Mouse (Mus musculus) kidney, embryonic 14.5 days (tissue): ENCODE results near the gene Grk6. TPM values are rescaled to one million over a fixed set of nuclear protein-coding genes. Genes with fewer than 3 reads are reported as not detected.

Experiments
- ATAC-seq: fragments of 200-750 bp; cut with Nextera tagmentation; 2 replicates; pipeline ENCODE4 v1.8.0; 2017; ENCODE audit warnings: moderate number of reproducible peaks, mild to moderate bottlenecking, moderate TSS enrichment, moderate library complexity; ENCODE audit not compliant: low FRiP score, low TSS enrichment
- H3K27ac ChIP-seq: fragments of 300-500 bp; sonication (generic); 2 replicates; pipeline ENCODE4 v1.5.1; 2014; ENCODE audit warnings: low read depth, mild to moderate bottlenecking, low read length, moderate library complexity, mixed read lengths
- H3K27me3 ChIP-seq: fragments of 300-500 bp; sonication (generic); 2 replicates; pipeline ENCODE4 v1.6.1; 2014; ENCODE audit warnings: mild to moderate bottlenecking, low read length; ENCODE audit not compliant: control insufficient read depth, insufficient read depth
- H3K36me3 ChIP-seq: fragments of 300-500 bp; sonication (generic); 2 replicates; pipeline ENCODE4 v1.6.1; 2014; ENCODE audit warnings: low read length, mixed read lengths; ENCODE audit not compliant: control insufficient read depth, insufficient read depth
- H3K4me1 ChIP-seq: fragments of 300-500 bp; sonication (generic); 2 replicates; pipeline ENCODE4 v1.6.1; 2014; ENCODE audit warnings: low read length, mixed read lengths; ENCODE audit not compliant: control insufficient read depth, insufficient read depth
- H3K4me2 ChIP-seq: fragments of 300-500 bp; sonication (generic); replicated peaks from 2 replicates; pipeline ENCODE4 v1.6.1; 2014; ENCODE audit warnings: low read depth, mild to moderate bottlenecking, low read length
- H3K4me3 ChIP-seq: fragments of 300-500 bp; sonication (generic); 2 replicates; pipeline ENCODE4 v1.5.1; 2014; ENCODE audit warnings: mild to moderate bottlenecking, low read length
- H3K9ac ChIP-seq: fragments of 300-500 bp; sonication (generic); 2 replicates; pipeline ENCODE4 v1.6.1; 2014; ENCODE audit warnings: low read depth, mild to moderate bottlenecking, low read length, moderate library complexity
- H3K9me3 ChIP-seq: fragments of 300-500 bp; sonication (generic); 2 replicates; pipeline ENCODE4 v1.6.1; 2016; ENCODE audit warnings: low read length; ENCODE audit not compliant: control insufficient read depth
- WGBS: fragments of 180-500 bp; shearing (Covaris S2); extraction: QIAGEN DNeasy Blood & Tissue Kit; methylation state at CpG from one replicate; pipeline ENCODE4 v1.1.7; 2014; 5-methylcytosine and 5-hydroxymethylcytosine counted together
- polyA plus RNA-seq: library from polyadenylated mRNA; unstranded; fragments of >200 nt; fragmentation: Nextera tagmentation; extraction: Ambion mirVana; gene quantifications from 2 replicates; pipeline ENCODE4 v1.2.1, GENCODE M21; 2014

The Grk6 gene
- polyA plus RNA-seq, 1 experiment from 2014 or later, result 59.3 TPM

GRCm38 (mm10) chr13:55450511-55450980, 5.7 kb downstream of the Grk6 start:
- Histone ChIP-seq H3K4me2 (no peak overlapping the region), H3K4me3 (no peak overlapping the region), H3K27ac (no peak overlapping the region), H3K9ac (no peak overlapping the region), H3K4me1 (peaks cover 18% of the 10 kb centered on the region), H3K9me3 (no peaks in the 10 kb centered on the region), H3K27me3 (no peaks in the 10 kb centered on the region), H3K36me3 (peaks cover 59% of the 10 kb centered on the region)
- ATAC-seq, result no peak
- 89% methylated on average over 11 of the region's 11 CpGs for WGBS

DNA sequence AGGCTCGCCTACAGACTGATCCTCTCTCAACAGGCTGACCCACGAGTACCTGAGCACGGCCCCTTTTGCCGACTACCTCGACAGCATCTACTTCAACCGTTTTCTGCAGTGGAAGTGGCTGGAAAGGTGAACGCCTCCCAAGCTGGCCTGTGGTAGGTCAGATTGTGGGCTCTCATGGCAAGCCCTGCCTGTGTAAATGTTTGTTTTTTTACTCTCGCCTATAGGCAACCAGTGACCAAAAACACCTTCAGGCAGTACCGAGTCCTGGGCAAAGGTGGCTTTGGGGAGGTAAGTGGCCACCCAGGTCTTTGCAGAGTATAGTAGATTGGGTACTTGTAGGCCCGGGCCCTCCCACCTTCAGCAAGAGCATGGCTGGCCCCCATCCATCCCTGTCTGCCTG, 6.4 kb downstream of the Grk6 start:
- Histone ChIP-seq H3K27ac (no peak overlapping the region), H3K27me3 (no peaks in the 10 kb centered on the region), H3K36me3 (peaks cover 66% of the 10 kb centered on the region), H3K4me1 (peaks cover 14% of the 10 kb centered on the region), H3K9me3 (no peaks in the 10 kb centered on the region), H3K4me2 (no peak overlapping the region), H3K9ac (no peak overlapping the region), H3K4me3 (no peak overlapping the region)
- WGBS, result 93% methylated on average over 10 of the region's 10 CpGs
- no peak for ATAC-seq

DNA sequence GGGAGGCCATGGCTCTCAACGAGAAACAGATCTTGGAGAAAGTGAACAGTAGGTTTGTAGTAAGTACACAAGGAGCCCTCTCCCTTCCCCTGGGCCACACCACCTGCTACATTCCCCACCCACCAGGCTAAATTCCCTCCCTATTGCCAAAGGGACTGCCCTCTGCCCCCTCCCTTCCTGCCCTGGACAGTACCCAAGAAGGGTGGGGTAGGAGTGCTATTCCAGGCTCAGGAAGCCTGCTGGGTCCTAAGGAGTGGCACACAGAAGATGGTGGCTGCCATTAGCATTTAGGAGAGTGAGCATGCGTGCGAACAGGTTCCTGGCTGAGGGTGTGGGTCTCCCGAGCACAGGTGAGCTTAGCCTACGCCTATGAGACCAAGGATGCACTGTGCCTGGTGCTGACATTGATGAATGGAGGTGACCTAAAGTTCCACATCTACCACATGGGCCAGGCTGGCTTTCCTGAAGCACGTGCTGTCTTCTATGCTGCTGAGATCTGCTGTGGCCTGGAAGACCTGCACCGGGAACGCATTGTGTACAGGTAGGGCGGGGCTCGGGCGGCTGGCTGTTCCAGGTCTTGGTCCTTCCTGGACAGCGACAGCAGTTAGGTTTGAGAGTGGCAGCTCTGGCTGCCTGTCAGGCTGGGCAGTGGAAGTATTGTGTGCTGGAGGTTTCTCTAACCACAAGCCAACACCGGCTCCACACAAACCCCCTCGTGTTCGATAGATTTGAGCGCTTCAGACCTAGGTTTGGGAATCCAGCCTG, 7.1 kb downstream of the Grk6 start:
- 96% methylated on average over 16 of the region's 16 CpGs for WGBS
- Histone ChIP-seq H3K4me1 (peaks cover 7% of the 10 kb centered on the region; the same call in 1 of the 2 replicates), H3K9ac (no peak overlapping the region), H3K9me3 (no peaks in the 10 kb centered on the region), H3K4me3 (no peak overlapping the region), H3K27me3 (no peaks in the 10 kb centered on the region), H3K36me3 (peaks cover 70% of the 10 kb centered on the region), H3K4me2 (no peak overlapping the region), H3K27ac (no peak overlapping the region)
- ATAC-seq, result no peak

DNA sequence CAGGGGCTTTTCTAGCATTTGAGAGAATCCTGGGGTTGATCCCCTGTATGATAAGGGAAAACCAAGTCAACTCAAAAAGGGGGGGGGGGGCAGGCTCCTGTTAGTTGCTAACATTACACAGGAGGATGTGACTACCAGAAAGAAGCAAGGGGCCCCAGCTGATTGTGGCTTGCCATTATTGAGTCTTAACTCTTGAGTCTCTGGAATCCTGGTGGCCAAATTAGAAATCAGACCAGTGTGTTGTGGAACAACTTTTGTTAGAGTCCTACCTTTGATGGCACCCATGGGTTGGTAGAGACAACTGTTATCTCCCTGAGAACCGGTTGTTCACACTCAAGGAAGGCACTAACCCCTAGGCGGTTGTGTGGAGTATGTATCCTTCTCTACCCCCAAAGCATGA, 18.1 kb downstream of the Grk6 start:
- WGBS, result 56% methylated on average over 2 of the region's 2 CpGs
- no peak overlapping the region for H3K4me3 ChIP-seq
- no peak for ATAC-seq
- no peaks in the 10 kb centered on the region for H3K27me3 ChIP-seq
- H3K27ac ChIP-seq, result no peak overlapping the region
- H3K9me3 ChIP-seq, result no peaks in the 10 kb centered on the region
- no peak overlapping the region for H3K9ac ChIP-seq
- H3K4me1 ChIP-seq, result peaks cover 9% of the 10 kb centered on the region; the same call in 1 of the 2 replicates
- no peak overlapping the region for H3K4me2 ChIP-seq
- H3K36me3 ChIP-seq, result peaks cover 35% of the 10 kb centered on the region

- peak overlapping the region; percentile 70 for H3K9ac ChIP-seq
- H3K4me3 ChIP-seq, result peak overlapping the region; percentile 63
- peaks cover 9% of the 10 kb centered on the region; the same call in 1 of the 2 replicates for H3K4me1 ChIP-seq
- H3K9me3 ChIP-seq, result no peaks in the 10 kb centered on the region
- H3K27ac ChIP-seq, result no peak overlapping the region
- peak overlapping the region; percentile 98 for H3K4me2 ChIP-seq
- no peaks in the 10 kb centered on the region for H3K27me3 ChIP-seq
- peaks cover 30% of the 10 kb centered on the region for H3K36me3 ChIP-seq
- WGBS, result 7% methylated on average over 14 of the region's 14 CpGs
- no peak for ATAC-seq
These were observed 18.6 kb downstream of the Grk6 start for GRCm38 (mm10) chr13:55463399-55464026.

GRCm38 (mm10) chr13:55464027-55464884, 19.4 kb downstream of the Grk6 start, which contains the start of gene Prr7:
TSS of gene Prr7 (plus strand) at chr13:55464267.
- under 1% methylated on average over 79 of the region's 84 CpGs for WGBS
- Histone ChIP-seq H3K9me3 (no peaks in the 10 kb centered on the region), H3K4me1 (peaks cover 9% of the 10 kb centered on the region; the same call in 1 of the 2 replicates), H3K27ac (peak within 1 kb of the TSS; percentile 15; the same call in 1 of the 2 replicates), H3K4me2 (peak within 1 kb of the TSS; percentile 98), H3K9ac (peak within 1 kb of the TSS; percentile 70), H3K4me3 (peak within 1 kb of the TSS; percentile 63), H3K27me3 (no peaks in the 10 kb centered on the region), H3K36me3 (peaks cover 23% of the 10 kb centered on the region)
- ATAC-seq, result peak; percentile 57

- WGBS, result 26% methylated on average over 3 of the region's 3 CpGs
- Histone ChIP-seq H3K9me3 (no peaks in the 10 kb centered on the region), H3K4me3 (peak overlapping the region; percentile 63; the same call in 1 of the 2 replicates), H3K4me1 (peaks cover 9% of the 10 kb centered on the region; the same call in 1 of the 2 replicates), H3K9ac (peak overlapping the region; percentile 70; the same call in 1 of the 2 replicates), H3K27me3 (no peaks in the 10 kb centered on the region), H3K4me2 (peak overlapping the region; percentile 98), H3K27ac (no peak overlapping the region), H3K36me3 (peaks cover 13% of the 10 kb centered on the region)
- ATAC-seq, result no peak
These were observed 20.3 kb downstream of the Grk6 start for GRCm38 (mm10) chr13:55465184-55465583.

- ATAC-seq, result no peak
- Histone ChIP-seq H3K27me3 (no peaks in the 10 kb centered on the region), H3K36me3 (peaks cover 7% of the 10 kb centered on the region; the same call in 1 of the 2 replicates), H3K4me1 (peaks cover 11% of the 10 kb centered on the region; the same call in 1 of the 2 replicates), H3K4me2 (no peak overlapping the region), H3K4me3 (no peak overlapping the region), H3K9me3 (no peaks in the 10 kb centered on the region), H3K9ac (no peak overlapping the region), H3K27ac (no peak overlapping the region)
- WGBS, result 85% methylated on average over 5 of the region's 5 CpGs
These were observed 21.1 kb downstream of the Grk6 start for GRCm38 (mm10) chr13:55465830-55466440.
